Mouse (Mus musculus): Measurements from ENCODE around the gene Syt3. TPM values are rescaled to one million over a fixed set of nuclear protein-coding genes. Genes with fewer than 3 reads are reported as not detected.

The Syt3 gene
- polyA plus RNA-seq, 1 experiment from 2014 or later: 0.70 TPM

DNA sequence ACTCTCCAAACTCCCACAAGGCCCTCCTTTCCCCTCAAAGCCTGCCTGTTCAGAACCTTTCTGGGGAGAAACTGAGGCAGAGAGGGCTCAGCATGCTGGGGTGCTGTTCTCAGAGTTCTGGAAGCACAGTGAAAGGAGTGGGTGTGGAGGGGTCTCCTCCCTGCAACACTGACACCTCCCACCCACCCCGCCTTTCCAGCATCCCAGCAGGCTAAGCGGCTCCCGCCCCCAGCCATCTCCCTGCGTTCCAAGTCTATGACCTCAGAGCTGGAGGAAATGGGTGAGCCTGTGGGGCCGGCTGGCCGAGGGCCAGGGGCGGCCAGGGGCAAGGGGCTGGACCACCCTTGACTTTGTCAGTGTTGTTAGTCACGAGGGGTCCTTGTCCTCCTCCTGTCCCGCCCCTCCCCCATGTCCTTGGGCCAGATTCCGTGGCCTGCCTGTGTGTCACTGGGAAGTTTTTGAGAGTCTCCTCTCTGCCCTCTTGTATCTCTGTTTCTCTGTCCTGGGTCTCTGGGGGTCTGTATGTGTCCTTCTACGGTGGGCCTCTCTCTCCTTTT lies 40.4 kb upstream of the Syt3 start:
- Histone ChIP-seq H3K9me3 (replicated peaks; ENCODE audit: control insufficient read depth, low read length) (no peaks in the 10 kb centered on the region), H3K27me3 (ENCODE audit: control insufficient read depth, insufficient read depth, low read length) (peaks cover 36% of the 10 kb centered on the region), H3K4me1 (ENCODE audit: control insufficient read depth, insufficient read depth, low read length) (no peaks in the 10 kb centered on the region), H3K9ac (ENCODE audit: low read length) (no peak overlapping the region), H3K27ac (ENCODE audit: low read length) (no peak overlapping the region), H3K36me3 (ENCODE audit: control insufficient read depth, insufficient read depth) (no peaks in the 10 kb centered on the region), H3K4me2 (ENCODE audit: low read depth, low read length) (no peak overlapping the region), H3K4me3 (ENCODE audit: low read length) (no peak overlapping the region)
- 9% methylated on average over 11 of the region's 11 CpGs for WGBS
- no peak for ATAC-seq (replicated peaks; ENCODE audit: extremely low read depth, insufficient read depth, low FRiP score)

DNA sequence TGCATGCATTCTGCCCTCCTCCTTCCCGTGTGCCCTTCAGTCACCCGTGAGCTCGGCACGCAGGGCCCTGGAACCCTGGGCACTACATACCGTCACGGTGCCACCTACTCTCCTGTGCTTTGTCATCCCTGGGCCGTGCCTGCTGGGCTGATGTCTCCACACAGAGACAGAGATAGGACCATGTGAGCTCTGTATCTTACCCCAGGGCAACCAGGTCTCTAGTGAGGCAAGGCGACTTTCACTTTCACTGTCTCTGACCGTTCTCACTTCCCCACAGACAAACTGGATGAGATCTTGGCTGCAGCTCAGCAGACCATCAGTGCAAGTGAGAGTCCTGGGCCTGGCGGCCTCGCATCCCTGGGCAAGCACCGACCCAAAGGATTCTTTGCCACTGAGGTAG lies 39.3 kb upstream of the Syt3 start:
- Histone ChIP-seq H3K27me3 (ENCODE audit: control insufficient read depth, insufficient read depth, low read length) (peaks cover 31% of the 10 kb centered on the region), H3K36me3 (ENCODE audit: control insufficient read depth, insufficient read depth) (no peaks in the 10 kb centered on the region), H3K27ac (ENCODE audit: low read length) (no peak overlapping the region), H3K4me2 (ENCODE audit: low read depth, low read length) (no peak overlapping the region), H3K9me3 (replicated peaks; ENCODE audit: control insufficient read depth, low read length) (no peaks in the 10 kb centered on the region), H3K4me1 (ENCODE audit: control insufficient read depth, insufficient read depth, low read length) (no peaks in the 10 kb centered on the region), H3K9ac (ENCODE audit: low read length) (no peak overlapping the region), H3K4me3 (ENCODE audit: low read length) (no peak overlapping the region)
- ATAC-seq (replicated peaks; ENCODE audit: extremely low read depth, insufficient read depth, low FRiP score): no peak
- WGBS: 49% methylated on average over 12 of the region's 12 CpGs

DNA sequence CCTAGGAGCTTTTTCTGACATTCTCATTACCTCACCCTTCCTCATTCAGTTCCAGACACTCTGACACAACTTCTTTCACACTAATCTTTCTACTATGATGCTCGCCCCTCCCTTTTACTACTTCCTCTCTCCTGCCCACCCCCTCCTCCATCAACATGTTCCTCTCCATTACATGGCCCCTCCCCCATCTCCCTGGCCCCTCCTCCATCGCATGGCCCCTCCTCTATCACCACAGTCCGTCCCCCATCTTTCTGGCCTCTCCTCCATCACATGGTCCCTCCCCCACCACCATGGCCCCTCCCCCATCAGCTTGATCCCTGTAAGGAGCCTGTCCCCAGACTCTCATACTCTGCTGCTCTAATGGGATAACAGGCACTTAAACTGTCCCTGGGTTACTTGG lies 34.9 kb upstream of the Syt3 start:
- Histone ChIP-seq H3K4me1 (ENCODE audit: control insufficient read depth, insufficient read depth, low read length) (peaks cover 5% of the 10 kb centered on the region), H3K4me2 (ENCODE audit: low read depth, low read length) (no peak overlapping the region), H3K27ac (ENCODE audit: low read length) (no peak overlapping the region), H3K9ac (ENCODE audit: low read length) (no peak overlapping the region), H3K27me3 (ENCODE audit: control insufficient read depth, insufficient read depth, low read length) (peaks cover 58% of the 10 kb centered on the region), H3K9me3 (replicated peaks; ENCODE audit: control insufficient read depth, low read length) (no peaks in the 10 kb centered on the region), H3K36me3 (ENCODE audit: control insufficient read depth, insufficient read depth) (no peaks in the 10 kb centered on the region), H3K4me3 (ENCODE audit: low read length) (no peak overlapping the region)
- no peak for ATAC-seq (replicated peaks; ENCODE audit: extremely low read depth, insufficient read depth, low FRiP score)
- WGBS: 7% methylated on average over 3 of the region's 3 CpGs

DNA sequence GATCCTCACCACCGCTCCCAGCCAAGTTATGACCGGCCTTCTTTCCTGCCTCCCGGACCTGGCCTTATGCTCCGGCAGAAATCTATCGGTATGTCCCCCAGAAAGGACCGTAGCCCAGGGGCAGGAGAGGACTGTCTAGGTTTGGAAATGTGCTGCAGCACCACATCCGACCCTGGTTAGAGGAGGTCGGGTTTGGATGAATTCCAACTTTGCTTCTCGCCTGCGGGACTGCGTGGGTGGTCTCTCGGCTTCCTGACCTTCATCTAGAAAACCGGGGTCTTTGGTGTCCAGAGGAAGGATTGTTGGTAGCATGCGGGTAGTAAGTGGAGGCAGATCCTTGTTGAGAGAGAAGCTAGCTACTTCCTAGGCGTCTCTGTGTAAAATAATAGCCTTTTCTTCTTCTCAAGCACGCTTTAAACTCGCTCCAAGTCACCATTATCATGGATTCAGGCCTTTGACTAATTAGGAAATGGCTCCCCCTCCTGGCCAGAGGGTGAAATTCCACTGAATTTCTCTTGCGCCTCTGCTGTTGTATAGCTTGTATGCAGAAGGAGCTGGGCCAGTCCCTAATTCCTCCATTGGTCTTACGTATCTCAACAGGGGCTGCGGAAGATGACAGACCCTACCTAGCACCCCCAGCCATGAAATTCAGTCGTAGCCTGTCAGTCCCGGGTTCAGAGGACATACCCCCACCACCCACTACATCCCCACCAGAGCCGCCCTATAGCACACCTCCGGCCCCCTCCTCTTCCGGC lies 32.8 kb upstream of the Syt3 start:
- H3K4me3 ChIP-seq (ENCODE audit: low read length): peak overlapping the region; percentile 36
- peaks cover 5% of the 10 kb centered on the region for H3K4me1 ChIP-seq (ENCODE audit: control insufficient read depth, insufficient read depth, low read length)
- no peaks in the 10 kb centered on the region for H3K36me3 ChIP-seq (ENCODE audit: control insufficient read depth, insufficient read depth)
- H3K27ac ChIP-seq (ENCODE audit: low read length): no peak overlapping the region
- peaks cover 73% of the 10 kb centered on the region for H3K27me3 ChIP-seq (ENCODE audit: control insufficient read depth, insufficient read depth, low read length)
- WGBS: 3% methylated on average over 25 of the region's 25 CpGs
- no peaks in the 10 kb centered on the region for H3K9me3 ChIP-seq (replicated peaks; ENCODE audit: control insufficient read depth, low read length)
- H3K9ac ChIP-seq (ENCODE audit: low read length): peak overlapping the region; percentile 51
- no peak; the same call in 1 of the 2 replicates for ATAC-seq (replicated peaks; ENCODE audit: extremely low read depth, insufficient read depth, low FRiP score)
- H3K4me2 ChIP-seq (ENCODE audit: low read depth, low read length): peak overlapping the region; percentile 63

DNA sequence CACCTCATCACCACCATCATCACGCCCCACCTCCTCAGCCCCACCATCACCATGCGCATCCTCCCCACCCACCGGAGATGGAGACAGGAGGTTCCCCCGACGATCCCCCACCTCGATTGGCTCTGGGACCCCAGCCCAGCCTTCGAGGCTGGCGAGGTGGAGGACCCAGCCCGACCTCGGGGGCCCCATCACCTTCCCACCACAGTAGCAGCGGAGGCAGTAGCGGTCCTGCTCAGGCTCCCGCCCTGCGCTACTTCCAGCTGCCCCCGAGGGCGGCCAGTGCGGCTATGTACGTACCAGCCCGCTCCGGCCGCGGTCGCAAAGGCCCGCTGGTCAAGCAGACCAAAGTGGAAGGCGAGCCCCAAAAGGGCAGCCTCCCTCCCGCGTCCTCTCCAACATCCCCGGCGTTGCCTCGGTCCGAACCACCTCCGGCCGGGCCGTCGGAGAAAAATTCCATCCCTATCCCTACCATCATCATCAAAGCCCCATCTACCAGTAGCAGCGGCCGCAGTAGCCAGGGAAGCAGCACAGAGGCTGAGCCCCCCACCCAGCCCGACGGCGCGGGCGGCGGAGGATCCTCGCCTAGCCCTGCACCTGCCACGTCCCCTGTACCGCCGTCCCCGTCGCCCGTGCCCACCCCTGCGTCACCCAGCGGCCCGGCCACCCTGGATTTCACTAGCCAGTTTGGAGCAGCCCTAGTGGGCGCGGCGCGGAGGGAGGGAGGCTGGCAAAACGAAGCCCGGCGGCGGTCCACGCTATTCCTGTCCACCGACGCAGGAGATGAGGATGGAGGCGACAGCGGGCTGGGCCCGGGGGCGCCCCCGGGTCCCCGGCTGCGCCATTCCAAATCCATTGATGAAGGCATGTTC lies 31.8 kb upstream of the Syt3 start:
- no peak for ATAC-seq (replicated peaks; ENCODE audit: extremely low read depth, insufficient read depth, low FRiP score)
- H3K4me2 ChIP-seq (ENCODE audit: low read depth, low read length): no peak overlapping the region
- peaks cover 10% of the 10 kb centered on the region for H3K4me1 ChIP-seq (ENCODE audit: control insufficient read depth, insufficient read depth, low read length)

DNA sequence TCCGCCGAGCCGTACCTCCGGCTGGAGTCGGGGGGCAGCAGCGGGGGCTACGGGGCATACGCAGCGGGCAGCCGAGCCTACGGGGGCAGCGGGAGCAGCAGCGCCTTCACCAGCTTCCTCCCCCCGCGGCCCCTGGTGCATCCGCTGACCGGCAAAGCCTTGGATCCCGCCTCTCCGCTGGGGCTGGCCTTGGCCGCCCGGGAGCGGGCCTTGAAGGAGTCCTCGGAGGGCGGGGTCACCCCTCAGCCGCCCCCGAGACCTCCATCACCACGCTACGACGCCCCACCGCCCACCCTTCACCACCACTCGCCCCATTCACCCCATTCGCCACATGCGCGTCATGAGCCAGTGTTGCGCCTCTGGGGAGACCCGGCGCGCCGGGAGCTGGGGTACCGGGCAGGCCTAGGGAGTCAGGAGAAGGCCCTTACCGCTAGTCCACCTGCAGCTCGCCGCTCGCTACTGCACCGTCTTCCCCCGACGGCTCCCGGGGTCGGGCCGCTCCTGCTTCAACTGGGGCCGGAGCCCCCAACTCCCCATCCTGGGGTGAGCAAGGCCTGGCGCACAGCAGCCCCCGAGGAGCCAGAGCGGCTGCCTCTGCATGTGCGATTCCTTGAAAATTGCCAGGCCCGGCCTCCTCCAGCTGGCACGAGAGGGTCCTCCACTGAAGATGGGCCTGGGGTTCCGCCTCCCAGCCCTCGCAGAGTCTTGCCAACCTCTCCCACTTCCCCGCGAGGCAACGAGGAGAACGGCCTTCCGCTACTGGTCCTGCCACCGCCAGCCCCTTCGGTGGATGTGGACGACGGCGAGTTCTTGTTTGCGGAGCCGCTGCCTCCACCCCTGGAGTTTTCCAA lies 30.9 kb upstream of the Syt3 start:
- no peak for ATAC-seq (replicated peaks; ENCODE audit: extremely low read depth, insufficient read depth, low FRiP score)
- WGBS: 3% methylated on average over 71 of the region's 71 CpGs
- no peaks in the 10 kb centered on the region for H3K9me3 ChIP-seq (replicated peaks; ENCODE audit: control insufficient read depth, low read length)
- H3K4me3 ChIP-seq (ENCODE audit: low read length): peak overlapping the region; percentile 9; the same call in 1 of the 2 replicates
- H3K27ac ChIP-seq (ENCODE audit: low read length): no peak overlapping the region
- H3K36me3 ChIP-seq (ENCODE audit: control insufficient read depth, insufficient read depth): no peaks in the 10 kb centered on the region
- peaks cover 10% of the 10 kb centered on the region for H3K4me1 ChIP-seq (ENCODE audit: control insufficient read depth, insufficient read depth, low read length)
- no peak overlapping the region for H3K4me2 ChIP-seq (ENCODE audit: low read depth, low read length)
- H3K27me3 ChIP-seq (ENCODE audit: control insufficient read depth, insufficient read depth, low read length): peaks cover 87% of the 10 kb centered on the region
- no peak overlapping the region for H3K9ac ChIP-seq (ENCODE audit: low read length)

More for the DNA sequence above, 31.8 kb upstream of the Syt3 start:
- Histone ChIP-seq H3K4me3 (ENCODE audit: low read length) (peak overlapping the region; percentile 9; the same call in 1 of the 2 replicates), H3K27me3 (ENCODE audit: control insufficient read depth, insufficient read depth, low read length) (peaks cover 80% of the 10 kb centered on the region), H3K9ac (ENCODE audit: low read length) (no peak overlapping the region), H3K9me3 (replicated peaks; ENCODE audit: control insufficient read depth, low read length) (no peaks in the 10 kb centered on the region), H3K27ac (ENCODE audit: low read length) (no peak overlapping the region), H3K36me3 (ENCODE audit: control insufficient read depth, insufficient read depth) (no peaks in the 10 kb centered on the region)
- 5% methylated on average over 71 of the region's 71 CpGs for WGBS

DNA sequence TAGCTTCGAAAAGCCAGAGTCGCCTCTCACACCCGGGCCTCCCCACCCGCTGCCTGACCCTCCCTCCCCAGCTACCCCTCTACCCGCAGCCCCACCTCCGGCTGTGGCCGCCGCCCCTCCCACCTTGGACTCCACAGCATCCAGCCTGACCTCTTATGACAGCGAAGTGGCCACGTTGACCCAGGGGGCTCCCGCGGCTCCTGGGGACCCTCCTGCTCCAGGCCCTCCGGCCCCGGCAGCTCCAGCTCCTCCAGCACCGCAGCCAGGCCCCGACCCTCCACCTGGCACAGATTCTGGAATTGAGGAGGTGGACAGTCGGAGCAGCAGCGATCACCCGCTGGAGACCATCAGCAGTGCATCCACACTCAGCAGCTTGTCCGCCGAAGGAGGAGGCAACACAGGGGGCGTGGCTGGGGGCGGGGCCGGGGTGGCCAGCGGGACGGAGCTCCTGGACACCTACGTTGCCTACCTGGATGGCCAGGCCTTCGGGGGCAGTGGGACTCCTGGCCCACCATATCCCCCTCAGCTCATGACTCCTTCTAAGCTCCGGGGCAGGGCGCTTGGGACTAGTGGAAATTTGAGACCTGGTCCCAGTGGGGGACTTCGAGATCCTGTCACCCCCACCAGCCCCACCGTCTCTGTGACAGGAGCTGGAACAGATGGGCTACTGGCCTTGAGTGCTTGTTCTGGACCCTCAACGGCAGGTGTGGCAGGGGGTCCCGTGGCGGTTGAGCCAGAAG lies 30.1 kb upstream of the Syt3 start:
- H3K4me2 ChIP-seq (ENCODE audit: low read depth, low read length): no peak overlapping the region
- H3K36me3 ChIP-seq (ENCODE audit: control insufficient read depth, insufficient read depth): no peaks in the 10 kb centered on the region
- H3K27me3 ChIP-seq (ENCODE audit: control insufficient read depth, insufficient read depth, low read length): peaks cover 91% of the 10 kb centered on the region
- H3K4me1 ChIP-seq (ENCODE audit: control insufficient read depth, insufficient read depth, low read length): peaks cover 15% of the 10 kb centered on the region
- H3K4me3 ChIP-seq (ENCODE audit: low read length): no peak overlapping the region
- ATAC-seq (replicated peaks; ENCODE audit: extremely low read depth, insufficient read depth, low FRiP score): no peak
- WGBS: 2% methylated on average over 35 of the region's 35 CpGs
- H3K9me3 ChIP-seq (replicated peaks; ENCODE audit: control insufficient read depth, low read length): no peaks in the 10 kb centered on the region
- H3K27ac ChIP-seq (ENCODE audit: low read length): no peak overlapping the region
- no peak overlapping the region for H3K9ac ChIP-seq (ENCODE audit: low read length)

DNA sequence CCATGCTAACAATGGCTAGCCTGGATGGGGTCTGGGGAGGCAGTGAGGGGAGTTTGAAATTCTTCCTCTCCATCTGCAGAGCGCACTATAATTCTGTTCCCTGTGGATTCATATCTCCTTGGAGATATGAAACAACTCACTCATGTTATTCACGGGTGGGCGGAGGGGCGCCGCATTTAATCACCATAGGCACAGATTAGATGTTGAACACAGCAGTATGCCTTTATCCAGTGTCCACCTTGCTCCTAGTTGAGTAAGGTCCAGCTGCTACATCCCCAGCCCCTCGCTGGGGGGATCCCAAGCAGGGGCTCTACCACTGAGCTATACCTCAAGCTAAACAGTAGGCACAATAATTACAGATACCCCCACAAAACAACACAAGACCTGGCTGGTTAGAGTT lies 28.5 kb upstream of the Syt3 start:
- H3K27ac ChIP-seq (ENCODE audit: low read length): no peak overlapping the region
- H3K36me3 ChIP-seq (ENCODE audit: control insufficient read depth, insufficient read depth): no peaks in the 10 kb centered on the region
- no peaks in the 10 kb centered on the region for H3K9me3 ChIP-seq (replicated peaks; ENCODE audit: control insufficient read depth, low read length)
- ATAC-seq (replicated peaks; ENCODE audit: extremely low read depth, insufficient read depth, low FRiP score): no peak
- H3K4me1 ChIP-seq (ENCODE audit: control insufficient read depth, insufficient read depth, low read length): peaks cover 21% of the 10 kb centered on the region
- no peak overlapping the region for H3K4me3 ChIP-seq (ENCODE audit: low read length)
- peaks cover 83% of the 10 kb centered on the region for H3K27me3 ChIP-seq (ENCODE audit: control insufficient read depth, insufficient read depth, low read length)
- 66% methylated on average over 6 of the region's 6 CpGs for WGBS
- H3K4me2 ChIP-seq (ENCODE audit: low read depth, low read length): no peak overlapping the region
- H3K9ac ChIP-seq (ENCODE audit: low read length): no peak overlapping the region
